Mouse (Mus musculus) olfactory bulb, adult 2 months (tissue): Measurements from ENCODE around the gene Efs.

Experiments
- CTCF ChIP-seq: fragments of 200-500 bp; IDR thresholded peaks from 2 replicates; pipeline ENCODE4 v1.5.1; 2012; ENCODE audit warnings: low read depth, mild to moderate bottlenecking, low read length, moderate library complexity; ENCODE audit not compliant: insufficient read depth
- POLR2A ChIP-seq: fragments of 200-500 bp; IDR thresholded peaks from 2 replicates; pipeline ENCODE4 v1.6.1; 2012; ENCODE audit warnings: mild to moderate bottlenecking, low read depth, low read length, moderate library complexity; ENCODE audit not compliant: insufficient read depth

- TF ChIP-seq CTCF (no peak), POLR2A (no peak)
Measured at GRCm38 (mm10) chr14:54959197-54959596, 33.3 kb upstream of the Efs start.
